Mouse (Mus musculus) ovary, postnatal 10 days (tissue): ENCODE measurements around the gene Thoc6.

ENCODE experiments used
- DNase-seq: peaks from one replicate; pipeline ENCODE4 v3.0.0; 2022; ENCODE audit warnings: low spot score

Thoc6 gene

GRCm38 (mm10) chr17:23673424-23674073 lies at the start of gene Thoc6, which contains the start of gene Hcfc1r1:
Gene Thoc6 (minus strand): TSS chr17:23673882.
Gene Hcfc1r1 (plus strand): TSS chr17:23673596.
- DNase-seq: peak; percentile 78

GRCm38 (mm10) chr17:23722376-23723125 lies 48.9 kb upstream of the Thoc6 start, which contains the start of gene 1520401A03Rik:
Gene 1520401A03Rik (minus strand): TSS chr17:23722783.
- DNase-seq: no peak

GRCm38 (mm10) chr17:23721886-23722285 lies 48.2 kb upstream of the Thoc6 start:
- DNase-seq: no peak

GRCm38 (mm10) chr17:23719455-23719854 lies 45.8 kb upstream of the Thoc6 start:
- DNase-seq: no peak

- no peak for DNase-seq
Measured at GRCm38 (mm10) chr17:23717003-23717402, 43.3 kb upstream of the Thoc6 start.

- DNase-seq: peak; percentile 35
Measured at GRCm38 (mm10) chr17:23706212-23706611, 32.5 kb upstream of the Thoc6 start.

- DNase-seq: no peak
Measured at GRCm38 (mm10) chr17:23705525-23706104, 31.9 kb upstream of the Thoc6 start.

- DNase-seq: no peak
Measured at GRCm38 (mm10) chr17:23704741-23705140, 31.1 kb upstream of the Thoc6 start.

GRCm38 (mm10) chr17:23703301-23703700 lies 29.6 kb upstream of the Thoc6 start:
- DNase-seq: no peak

- DNase-seq: peak; percentile 60
Measured at GRCm38 (mm10) chr17:23700079-23700478, 26.4 kb upstream of the Thoc6 start.

- no peak for DNase-seq
Measured at GRCm38 (mm10) chr17:23699131-23700077, 25.7 kb upstream of the Thoc6 start.

GRCm38 (mm10) chr17:23695801-23696200 lies 22.1 kb upstream of the Thoc6 start:
- no peak for DNase-seq

- DNase-seq: no peak
Measured at GRCm38 (mm10) chr17:23694491-23694890, 20.8 kb upstream of the Thoc6 start.

GRCm38 (mm10) chr17:23683856-23684672 lies 10.4 kb upstream of the Thoc6 start, which contains the start of gene Cldn9:
Gene Cldn9 (minus strand): TSS chr17:23684026.
- DNase-seq: no peak

- no peak for DNase-seq
Measured at GRCm38 (mm10) chr17:23683226-23683625, 9.5 kb upstream of the Thoc6 start.

GRCm38 (mm10) chr17:23682530-23682929 lies 8.8 kb upstream of the Thoc6 start:
- DNase-seq: no peak

GRCm38 (mm10) chr17:23682092-23682491 lies 8.4 kb upstream of the Thoc6 start:
- DNase-seq: no peak

GRCm38 (mm10) chr17:23681086-23681485 lies 7.4 kb upstream of the Thoc6 start:
- no peak for DNase-seq

GRCm38 (mm10) chr17:23680336-23680735 lies 6.7 kb upstream of the Thoc6 start:
- DNase-seq: no peak

- DNase-seq: no peak
Measured at GRCm38 (mm10) chr17:23679127-23679835, 5.6 kb upstream of the Thoc6 start, which contains the start of gene Cldn6. Gene Cldn6 (plus strand): TSS chr17:23679249.
